Mouse (Mus musculus) spleen, postnatal 4 days (tissue): ENCODE measurements at regions not wholly inside any gene's neighbourhood (a gene's known extent, or its start where the extent isn't known, plus 50 kb on each side); places are given as distances from the start of the nearest gene placed in this dataset.

ENCODE experiments used
- DNase-seq, 2 experiments: peaks; one replicate each; pipeline ENCODE4 v3.0.0; 2022; ENCODE audit warnings: low spot score in 2 of 2

DNA sequence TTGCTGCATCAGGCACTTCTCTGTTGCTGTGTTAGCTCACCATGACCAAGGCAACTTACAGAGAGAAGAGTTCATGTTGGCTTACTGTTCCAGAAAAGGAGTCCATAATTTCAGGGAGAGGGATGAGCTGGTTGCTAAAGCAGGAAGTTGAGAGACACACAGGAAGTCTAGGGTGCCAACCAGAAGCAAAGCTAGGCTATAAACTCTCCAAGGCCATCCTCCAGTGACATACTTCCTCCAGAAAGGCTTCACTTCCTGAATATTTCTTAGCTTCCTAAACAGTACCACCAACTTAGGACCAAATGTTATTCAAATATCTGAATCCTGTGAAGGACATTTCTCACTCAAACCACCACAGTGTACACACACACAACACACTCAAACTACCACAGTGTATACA lies 2010.6 kb downstream of the A830018L16Rik start:
- DNase-seq = no peak

DNA sequence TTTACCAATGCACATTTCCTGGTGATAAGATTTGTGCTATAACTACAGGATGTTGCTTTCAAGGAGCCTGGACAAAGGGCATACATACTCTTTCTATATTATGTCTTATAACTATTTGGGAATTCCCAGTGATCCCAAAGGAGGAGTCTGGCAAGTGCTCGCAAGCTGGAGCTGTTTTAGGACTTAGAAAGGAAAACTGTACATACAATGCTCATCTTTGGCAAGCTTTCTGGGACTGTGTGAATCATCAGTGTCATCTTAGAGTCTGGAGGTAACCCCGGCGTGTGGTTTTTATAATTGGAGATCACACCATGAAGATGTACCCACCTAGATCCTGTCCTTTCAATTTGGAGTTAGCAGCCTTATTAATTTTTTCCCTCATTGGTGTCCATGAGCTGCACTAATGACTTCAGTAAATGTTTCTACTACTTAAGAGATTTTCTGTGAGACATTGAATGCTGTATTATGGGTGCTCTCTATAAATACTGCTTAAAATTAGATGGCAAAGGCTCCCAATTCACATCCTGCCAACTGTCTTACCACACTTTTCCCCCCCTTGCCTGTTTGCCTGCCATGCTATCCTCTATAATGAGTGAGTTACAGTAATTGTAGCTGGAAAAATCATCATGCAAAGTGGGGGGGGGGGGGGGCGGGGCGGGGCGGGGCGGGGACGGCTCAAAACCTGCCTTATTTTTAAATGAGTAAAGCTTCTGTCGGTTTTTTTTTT lies 2011.9 kb downstream of the A830018L16Rik start:
- no peak for DNase-seq

DNA sequence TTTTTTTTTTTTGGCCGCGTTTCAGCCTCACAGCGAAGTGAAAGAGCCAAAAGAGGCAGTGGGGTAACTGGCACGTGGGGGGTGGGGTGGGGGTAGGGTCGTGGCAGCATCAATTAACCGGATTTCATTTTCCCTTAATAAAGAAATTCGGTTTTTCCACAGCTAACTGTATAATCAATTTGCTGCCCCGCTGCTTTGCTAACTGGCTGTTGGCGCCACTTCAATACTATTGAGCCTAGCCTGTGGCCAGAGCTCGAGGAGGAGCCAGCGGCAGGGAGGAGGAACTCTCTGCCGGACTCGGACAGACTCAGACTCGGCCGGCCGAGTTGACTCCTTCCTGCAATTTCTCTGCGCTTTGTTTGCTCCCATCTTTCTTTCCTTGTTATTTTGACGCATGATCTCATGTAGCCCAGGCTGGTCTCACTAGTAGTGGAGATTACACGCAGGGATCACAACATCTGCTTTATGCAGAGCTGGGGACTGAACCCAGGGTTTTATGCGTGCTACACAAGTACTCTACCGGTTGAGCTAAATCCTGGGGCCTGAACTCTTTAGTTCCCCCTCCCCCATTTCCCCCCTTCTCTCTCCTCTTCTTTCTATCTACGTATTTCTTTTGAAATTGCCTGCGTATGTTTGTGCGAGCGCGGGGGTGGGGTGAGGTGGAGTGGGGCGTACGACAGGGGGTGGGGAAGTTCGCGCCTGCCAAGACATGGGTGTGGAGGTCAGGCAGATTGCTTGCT lies 2012.6 kb downstream of the A830018L16Rik start:
- DNase-seq = peak; percentile 36 to 69

DNA sequence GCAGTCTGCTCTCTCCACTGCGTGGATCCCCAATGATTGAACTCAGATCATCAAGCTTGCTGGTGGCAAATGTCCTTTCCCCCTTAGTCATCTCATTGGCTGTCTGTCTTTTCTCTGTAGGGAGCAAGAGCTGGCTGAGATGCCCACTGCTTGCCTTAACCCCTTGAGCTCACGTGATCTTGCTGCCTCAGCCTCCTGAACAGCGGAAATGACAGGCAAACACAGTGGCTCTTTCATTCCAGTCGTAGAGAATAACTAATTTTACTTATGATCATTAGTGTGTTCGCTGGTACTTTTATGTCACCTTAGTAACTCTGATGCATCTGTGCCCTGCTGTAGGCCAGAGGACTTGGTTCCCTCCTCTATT lies 2013.1 kb downstream of the A830018L16Rik start:
- DNase-seq = no peak

DNA sequence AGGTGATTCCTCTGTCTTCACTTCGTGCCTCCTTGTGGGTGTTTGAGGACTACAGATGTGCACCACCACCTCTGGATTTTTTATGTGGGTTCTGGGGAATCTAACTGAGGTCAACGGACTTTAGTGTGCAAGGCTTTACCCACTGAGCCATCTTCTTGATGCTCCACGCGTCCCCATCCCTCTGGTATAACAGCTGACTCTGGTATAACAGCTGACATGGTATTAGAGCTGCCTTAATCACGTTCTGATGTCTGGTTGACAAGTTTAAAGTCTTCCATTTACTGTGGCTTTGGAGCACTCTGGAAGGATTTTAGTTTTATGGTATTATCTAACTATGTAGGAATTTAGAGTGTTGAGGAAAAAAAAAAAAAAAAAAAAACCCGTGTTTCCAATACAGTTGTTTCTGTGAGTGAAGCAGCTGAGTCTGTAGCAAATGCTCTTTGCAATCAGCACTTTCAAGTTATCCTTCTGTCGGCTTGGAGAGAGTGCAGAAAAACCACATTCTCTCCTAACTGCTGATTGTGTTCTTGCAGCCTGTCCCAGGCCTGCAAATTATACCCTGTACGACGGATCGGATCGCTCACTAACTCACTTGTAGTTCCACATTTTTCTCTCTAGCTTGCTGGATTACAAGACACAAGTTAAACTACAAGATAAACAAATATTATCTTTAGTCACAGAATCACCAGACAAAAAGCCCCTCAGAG lies 2013.7 kb downstream of the A830018L16Rik start:
- no peak for DNase-seq

DNA sequence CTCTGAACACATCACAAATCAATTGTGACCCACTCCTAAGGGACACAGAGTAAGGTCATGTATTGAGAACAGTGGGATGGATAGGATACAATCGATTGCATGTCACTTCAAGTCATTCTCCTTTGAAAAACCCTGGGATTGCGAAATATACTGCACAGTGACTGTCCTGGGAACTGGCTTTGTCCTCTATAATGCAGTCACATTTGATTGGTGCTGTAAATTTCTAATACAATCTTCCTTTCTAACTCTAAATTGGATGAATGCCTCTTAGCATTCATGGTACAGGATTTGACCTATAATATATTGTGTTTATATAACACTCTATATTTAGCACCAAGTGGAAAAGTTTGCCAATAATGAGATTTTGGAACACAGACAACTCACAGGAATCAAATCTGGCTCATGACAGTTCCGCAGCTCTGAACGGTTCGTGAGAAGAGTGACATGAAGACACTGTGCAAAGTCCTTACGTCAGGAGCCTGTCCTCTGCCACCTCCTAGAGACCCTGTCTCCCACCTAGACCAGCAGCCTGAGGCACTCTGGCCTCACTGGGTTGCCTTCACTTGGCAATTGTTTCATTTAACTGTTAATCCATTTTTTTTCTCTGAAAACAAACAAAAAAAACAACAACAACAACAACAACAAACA lies 2024.0 kb downstream of the A830018L16Rik start:
- no peak for DNase-seq

DNA sequence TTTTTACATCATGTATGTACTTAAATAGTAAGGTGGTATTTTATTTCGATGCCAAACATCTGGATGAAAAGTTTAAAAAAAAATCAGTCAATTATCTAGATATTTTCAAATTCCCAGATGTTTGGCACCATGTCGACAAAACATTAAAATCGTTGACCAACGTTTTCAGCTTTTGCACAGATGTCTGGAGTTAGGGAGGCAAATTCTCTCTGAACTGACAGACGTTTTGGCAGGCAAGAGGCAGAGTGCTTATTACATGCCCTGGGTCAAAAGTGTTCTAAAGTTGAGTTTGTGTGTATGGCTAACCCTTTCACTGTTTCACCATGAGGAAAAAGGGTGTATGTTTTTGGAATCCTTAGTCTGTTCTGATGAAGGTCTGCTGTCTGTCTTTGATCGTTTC lies 2028.5 kb downstream of the A830018L16Rik start:
- no peak for DNase-seq

DNA sequence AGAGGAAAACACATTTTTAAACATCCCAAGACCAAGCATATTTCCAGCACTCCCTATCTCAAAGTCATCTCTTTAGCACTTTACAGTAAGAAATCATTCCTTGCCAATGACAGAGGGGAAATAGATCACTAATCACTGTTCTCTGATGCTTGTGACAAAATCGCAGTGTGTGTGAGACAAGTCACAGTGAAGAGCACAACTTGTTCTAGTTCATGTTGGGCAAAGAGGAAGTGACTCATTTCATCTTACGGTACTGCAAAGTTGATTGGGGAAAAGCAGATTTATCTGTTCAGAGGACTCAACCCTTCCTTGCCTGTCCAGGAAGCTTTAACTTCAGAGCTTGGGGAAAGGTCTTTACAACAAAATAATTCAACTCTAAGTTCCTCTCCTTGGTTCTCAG lies 2040.6 kb downstream of the A830018L16Rik start:
- DNase-seq = no peak

DNA sequence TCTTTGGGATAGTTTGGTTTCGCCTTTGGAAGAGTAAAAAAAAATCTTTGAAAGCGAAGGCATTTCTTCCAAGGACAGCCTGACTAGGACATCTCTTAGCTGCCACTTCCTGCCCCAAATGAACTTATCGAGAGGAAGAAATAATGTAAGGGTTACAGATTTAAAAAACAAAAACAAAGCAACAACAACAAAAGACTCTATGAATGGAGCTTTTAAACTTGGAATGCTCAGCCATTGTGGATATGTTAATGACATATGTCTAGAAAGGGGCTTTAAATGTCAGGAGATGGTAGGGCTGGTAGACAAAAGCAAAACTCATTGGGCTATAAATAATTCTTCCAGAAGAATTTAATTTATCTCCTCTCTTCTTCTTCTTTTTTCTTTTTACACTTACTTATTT lies 2041.7 kb downstream of the A830018L16Rik start:
- no peak for DNase-seq

DNA sequence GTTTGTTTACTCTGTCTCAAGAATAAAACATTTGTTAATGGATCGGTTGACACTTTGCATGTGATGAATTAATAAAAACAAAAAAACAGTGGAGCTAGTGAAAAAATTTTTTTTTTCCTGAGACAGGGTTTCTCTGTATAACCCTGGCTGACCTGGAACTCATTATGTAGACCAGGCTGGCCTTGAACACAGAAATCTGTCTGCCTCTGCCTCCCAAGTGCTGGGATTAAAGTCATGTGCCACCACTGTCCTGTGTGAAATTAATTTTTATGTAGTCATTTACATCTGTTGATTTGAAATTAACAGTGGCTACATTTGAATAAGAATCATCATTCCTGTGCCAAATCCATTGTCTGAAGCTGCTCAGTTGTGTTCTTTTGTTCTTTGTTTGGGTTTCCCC lies 2050.4 kb downstream of the A830018L16Rik start:
- DNase-seq = no peak

DNA sequence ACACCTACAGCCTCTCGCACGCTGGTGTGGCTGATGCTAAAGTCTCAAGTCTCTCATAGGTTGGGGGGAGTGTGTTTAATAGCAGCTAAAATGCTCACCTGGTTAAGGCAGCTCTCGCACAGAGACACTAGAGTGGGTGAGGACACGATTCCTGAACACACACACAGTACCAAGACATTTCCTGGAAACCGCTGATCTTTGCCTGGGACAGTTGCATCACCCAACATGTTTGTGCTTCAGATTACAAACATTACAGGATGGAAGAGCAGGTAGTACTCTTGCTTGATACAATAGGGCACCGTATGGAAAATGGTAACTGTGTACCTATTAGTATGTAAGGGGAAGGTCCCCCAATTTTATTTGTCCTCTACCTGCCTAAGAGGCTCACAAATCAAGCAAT lies 2053.3 kb downstream of the A830018L16Rik start:
- no peak for DNase-seq

DNA sequence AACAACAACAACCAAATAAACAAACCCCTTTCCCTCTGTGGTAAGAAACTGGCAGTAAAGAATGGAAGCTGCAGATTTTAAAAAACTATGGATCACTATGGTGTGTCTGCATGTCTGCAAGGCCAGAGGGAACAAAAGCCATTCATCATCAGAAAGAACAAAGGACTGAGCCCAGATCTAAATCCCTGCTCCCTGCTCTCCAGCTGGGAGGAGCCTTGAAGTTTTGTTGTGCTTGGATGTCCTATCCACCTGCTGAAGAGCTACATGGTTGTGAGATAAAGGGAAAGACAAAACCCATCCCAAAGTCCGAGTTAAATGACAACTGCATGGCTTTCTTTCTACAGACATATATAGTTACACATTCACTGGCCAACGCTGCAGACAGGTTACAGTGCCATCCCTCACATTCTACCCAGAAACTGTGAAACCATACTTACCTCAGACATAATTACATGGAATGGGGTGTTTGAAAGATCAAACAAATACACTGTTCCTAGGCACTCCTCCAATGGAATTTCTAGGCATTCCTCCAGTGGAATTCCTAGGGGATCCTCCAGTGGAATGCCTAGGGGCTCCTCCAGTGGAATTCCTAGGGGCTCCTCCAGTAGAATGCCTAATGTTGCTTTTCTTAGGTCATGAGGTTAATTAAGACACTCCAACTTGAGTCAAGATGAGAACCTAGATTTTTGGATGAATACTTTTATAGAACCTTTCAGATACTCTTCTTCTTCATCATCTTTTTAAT lies 2054.2 kb downstream of the A830018L16Rik start:
- DNase-seq = no peak

DNA sequence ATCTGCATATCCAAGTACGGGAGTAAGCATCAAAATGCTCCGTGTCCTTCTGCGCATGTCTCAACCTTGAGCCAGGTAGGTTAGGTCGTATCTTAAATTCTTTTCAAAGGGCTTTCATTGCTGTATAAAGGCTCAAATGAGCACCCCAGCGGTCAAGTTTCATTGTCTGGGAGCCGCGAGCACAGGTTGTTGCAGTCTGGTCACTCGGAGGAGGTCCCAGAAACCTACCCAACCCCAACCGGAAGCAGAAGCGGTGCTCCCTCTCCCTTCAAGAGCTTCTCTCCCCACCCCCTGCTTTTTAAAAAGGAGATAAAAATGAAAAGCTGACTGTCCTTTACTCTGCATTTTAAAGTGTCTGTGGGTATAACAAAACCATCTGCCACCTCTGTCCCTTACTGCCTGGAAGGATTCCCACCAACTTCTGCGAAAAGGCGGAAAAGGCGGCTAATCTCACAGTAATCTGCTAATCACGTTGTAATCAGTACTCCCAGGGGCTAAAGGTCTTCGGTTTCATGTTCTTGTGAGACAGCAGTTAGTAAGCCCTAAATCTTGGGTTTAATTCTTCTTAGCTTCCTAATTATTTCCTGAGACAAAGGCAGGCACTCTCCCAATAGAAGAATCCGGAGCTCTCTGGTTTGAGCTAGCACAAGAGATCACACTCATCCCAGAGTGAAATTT lies 2081.0 kb downstream of the A830018L16Rik start:
- no peak for DNase-seq

DNA sequence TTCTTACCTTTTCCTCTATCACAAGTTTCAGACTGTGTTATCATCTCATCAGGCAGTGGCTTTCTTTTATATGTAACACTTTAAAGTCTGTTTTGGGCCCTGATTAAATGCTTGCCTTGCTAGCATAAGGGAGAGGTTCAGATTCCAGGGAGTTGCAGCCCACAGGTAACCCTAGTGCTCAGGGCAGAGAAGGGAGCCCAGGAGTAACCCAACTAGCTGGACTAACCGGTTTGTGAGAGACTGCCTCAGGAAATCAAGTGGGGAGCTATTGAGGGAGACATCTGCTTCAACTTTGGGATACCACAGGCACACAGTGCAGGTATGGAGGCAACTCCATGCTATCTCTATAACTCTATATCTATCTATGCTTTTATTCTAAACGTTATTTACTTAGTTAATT lies 2082.5 kb downstream of the A830018L16Rik start:
- DNase-seq = no peak

DNA sequence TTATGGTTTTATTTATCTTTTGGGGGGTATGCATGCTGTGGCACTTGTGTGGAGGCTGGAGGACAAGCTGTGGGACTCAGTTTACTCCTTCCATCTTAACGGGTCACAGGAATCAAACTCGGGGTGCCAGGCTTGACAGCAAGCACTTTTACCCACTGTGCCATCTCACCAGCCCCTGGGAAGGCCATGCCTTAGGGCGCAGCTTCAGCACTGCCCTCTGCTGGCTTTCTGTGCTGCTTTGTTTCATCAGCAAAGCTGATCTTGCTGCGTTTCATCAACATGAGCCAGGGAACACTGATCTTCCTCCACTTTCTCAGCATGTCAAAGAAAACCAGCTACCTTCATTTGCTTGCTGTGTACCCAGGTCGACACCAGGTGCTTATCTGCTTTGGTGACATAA lies 2086.6 kb downstream of the A830018L16Rik start:
- peak; percentile 28 to 67 for DNase-seq

DNA sequence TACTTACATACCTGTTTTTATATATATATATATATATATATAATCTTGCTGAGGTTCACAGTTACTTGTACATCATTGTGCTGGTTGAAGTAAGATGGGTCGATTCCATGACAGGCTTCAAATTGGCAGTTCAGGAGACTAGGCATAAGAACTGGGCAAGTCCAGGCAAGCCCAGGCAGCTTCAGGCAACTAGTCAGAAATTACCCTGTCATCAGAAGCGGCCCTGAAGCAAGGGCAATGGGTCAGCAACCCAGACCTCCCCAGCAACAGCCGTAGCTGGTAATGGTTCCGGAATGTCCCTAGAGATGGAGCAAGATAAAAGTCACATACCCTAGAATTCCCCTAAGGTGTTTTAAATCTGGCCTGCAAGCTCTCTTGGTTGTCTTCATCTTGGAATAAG lies 2088.0 kb downstream of the A830018L16Rik start:
- no peak for DNase-seq

DNA sequence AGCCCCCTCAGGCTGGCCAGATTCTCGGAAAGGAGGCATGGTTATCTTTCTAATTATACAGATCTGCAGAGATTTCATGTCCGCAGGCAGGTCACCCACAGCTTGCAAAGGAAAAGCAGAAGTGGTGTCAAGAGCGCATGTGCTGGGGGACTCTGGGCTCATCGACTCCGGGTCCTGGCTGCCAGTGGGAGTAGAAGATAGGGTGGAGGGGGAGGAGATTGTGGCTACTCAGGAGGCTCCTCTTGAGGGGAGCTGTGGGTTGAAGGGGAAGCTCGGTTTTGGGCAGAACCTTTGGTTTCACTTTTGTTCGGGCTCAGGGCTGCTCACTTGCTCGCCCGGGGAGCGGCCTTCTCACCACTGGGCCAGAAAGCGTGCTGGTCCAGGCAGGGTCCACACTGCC lies 2099.9 kb downstream of the A830018L16Rik start:
- no peak for DNase-seq
